Mouse (Mus musculus): ENCODE data around the gene Mmd. TPM values are rescaled to one million over a fixed set of nuclear protein-coding genes. Genes with fewer than 3 reads are reported as not detected.
A peak's percentile ranks its signal among the peaks of the same experiment; 100 is the strongest.

The Mmd gene
- polyA plus RNA-seq (2015; fragmentation: Nextera tagmentation; extraction: Ambion mirVana): 40.5 and 46.2 TPM in 2 replicates

DNA sequence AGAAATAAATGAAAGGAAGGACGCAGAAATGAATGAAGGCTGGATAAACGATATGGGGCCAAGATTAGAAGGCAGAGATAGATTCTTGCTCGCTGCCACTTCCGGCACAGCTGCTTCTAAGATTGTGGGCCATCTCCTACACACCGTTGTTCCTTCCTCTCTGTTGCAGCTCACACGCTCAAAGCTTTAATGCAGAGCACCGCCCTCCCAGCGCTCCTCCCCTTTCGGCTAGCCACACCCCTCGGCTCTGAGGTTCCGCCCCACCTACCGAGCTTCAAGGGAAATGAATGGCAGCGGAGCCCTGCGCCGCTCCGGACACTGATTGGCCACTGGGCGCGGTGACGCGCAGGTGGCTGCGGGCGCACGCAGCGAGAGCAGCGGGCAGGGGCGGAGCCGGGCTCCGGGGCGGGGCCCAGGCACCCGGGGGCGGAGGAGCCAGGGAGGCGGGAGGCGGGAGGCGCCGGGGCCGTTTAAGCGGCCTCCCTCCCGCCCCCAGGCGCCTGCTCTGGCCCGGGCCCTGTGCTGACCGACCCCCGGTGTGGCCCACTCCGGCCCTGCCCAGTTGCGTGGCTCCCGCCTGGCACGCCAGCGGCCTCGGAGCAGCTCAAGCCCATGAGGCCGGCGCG, at the start of gene Mmd:
Gene Mmd, plus strand, starts transcription at position 432 of the 626 bp plus-strand sequence.
- Histone ChIP-seq H3K27me3 (ENCODE audit: control insufficient read depth, insufficient read depth, low read depth, low read length) (no peaks in the 10 kb centered on the region), H3K9ac (ENCODE audit: low read length) (peak within 1 kb of the TSS; percentile 89), H3K4me1 (replicated peaks; ENCODE audit: control insufficient read depth, insufficient read depth, low read length) (peaks cover 30% of the 10 kb centered on the region), H3K4me3 (ENCODE audit: low read length) (peak within 1 kb of the TSS; percentile 76), H3K9me3 (ENCODE audit: control insufficient read depth, low read length) (no peaks in the 10 kb centered on the region), H3K27ac (ENCODE audit: low read length) (peak within 1 kb of the TSS; percentile 80), H3K4me2 (ENCODE audit: low read depth, low read length) (peak within 1 kb of the TSS; percentile 87), H3K36me3 (ENCODE audit: control insufficient read depth, insufficient read depth, low read length) (no peaks in the 10 kb centered on the region)
- ATAC-seq (ENCODE audit: low read depth): peak; percentile 99
- 0% methylated on average over 48 of the region's 51 CpGs for WGBS

DNA sequence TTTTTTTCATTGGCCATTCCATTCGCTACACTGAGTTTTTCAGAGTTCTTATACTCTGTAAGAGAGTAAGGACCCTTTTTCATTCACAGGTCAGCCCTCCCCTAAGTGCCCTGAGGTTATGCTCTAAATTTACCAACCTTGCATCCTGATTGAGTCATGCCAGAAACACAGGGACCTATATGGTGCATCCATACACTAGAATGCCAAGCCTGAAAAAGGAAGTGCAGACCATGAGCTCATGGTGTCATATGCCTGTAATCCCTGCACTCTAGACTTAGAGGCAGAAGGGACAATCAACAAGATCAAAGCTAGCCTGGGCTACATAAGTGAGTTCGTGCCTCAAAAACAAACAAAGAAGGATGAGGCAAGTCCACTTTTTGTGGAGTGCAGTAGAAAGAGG, 48.4 kb upstream of the Mmd start:
- H3K4me3 ChIP-seq (ENCODE audit: low read length): no peak overlapping the region
- ATAC-seq (ENCODE audit: low read depth): no peak
- H3K4me1 ChIP-seq (replicated peaks; ENCODE audit: control insufficient read depth, insufficient read depth, low read length): peaks cover 10% of the 10 kb centered on the region
- no peak overlapping the region for H3K27ac ChIP-seq (ENCODE audit: low read length)
- H3K4me2 ChIP-seq (ENCODE audit: low read depth, low read length): no peak overlapping the region
- no peak overlapping the region for H3K9ac ChIP-seq (ENCODE audit: low read length)
- H3K36me3 ChIP-seq (ENCODE audit: control insufficient read depth, insufficient read depth, low read length): no peaks in the 10 kb centered on the region
- no peaks in the 10 kb centered on the region for H3K27me3 ChIP-seq (ENCODE audit: control insufficient read depth, insufficient read depth, low read depth, low read length)
- H3K9me3 ChIP-seq (ENCODE audit: control insufficient read depth, low read length): no peaks in the 10 kb centered on the region
- WGBS: 89% methylated on average over 2 of the region's 2 CpGs

DNA sequence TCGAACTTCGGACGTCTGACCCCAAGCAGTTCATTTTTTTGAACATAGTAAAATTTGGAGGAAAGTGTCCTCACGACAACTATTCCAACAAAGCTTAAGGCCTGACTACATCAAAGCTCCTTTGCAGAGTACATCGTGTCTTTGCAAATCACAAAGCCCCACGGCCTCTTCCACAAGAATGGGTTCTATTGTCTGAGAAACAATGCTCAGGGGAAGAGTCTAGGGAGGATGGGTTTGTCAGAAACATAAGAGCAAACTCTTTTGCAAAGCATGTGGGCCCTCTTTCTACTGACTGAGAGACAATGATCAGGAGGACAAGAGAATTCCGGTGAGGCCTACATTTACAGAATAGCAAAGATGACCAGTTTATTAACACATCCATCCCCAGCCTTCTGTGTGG, 35.0 kb upstream of the Mmd start:
- 74% methylated on average over 7 of the region's 7 CpGs for WGBS

DNA sequence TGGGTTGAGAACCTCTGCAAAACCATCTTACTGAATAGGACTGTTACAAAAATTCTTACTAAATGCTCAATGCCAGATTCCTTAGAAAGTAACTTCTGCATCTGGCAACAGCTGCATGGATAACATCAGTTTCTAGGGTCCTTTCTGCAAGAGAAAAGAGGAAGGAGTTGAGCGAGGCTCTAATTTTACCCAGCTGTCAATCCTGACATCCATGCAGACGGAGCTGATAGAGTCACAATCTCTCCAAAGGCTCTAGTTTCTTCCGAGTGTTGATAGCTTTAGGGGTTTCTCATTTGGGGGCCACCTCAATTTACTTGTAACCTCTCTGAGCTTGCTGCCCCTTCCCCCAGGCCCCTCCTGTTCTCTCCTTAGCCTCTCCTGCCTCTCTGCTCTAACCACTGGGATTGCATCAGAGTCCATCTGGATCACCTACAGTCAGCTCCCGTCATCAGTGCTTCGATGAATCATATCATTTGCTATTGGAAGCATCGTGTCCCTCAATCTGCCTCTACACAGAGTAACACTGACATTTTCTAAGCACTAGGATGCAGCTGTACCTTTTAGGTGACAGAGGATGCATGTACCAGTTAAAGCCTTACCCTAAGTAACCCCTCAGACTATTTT, 29.1 kb upstream of the Mmd start:
- no peak for ATAC-seq (ENCODE audit: low read depth)
- Histone ChIP-seq H3K4me2 (ENCODE audit: low read depth, low read length) (no peak overlapping the region), H3K4me3 (ENCODE audit: low read length) (no peak overlapping the region), H3K4me1 (replicated peaks; ENCODE audit: control insufficient read depth, insufficient read depth, low read length) (no peaks in the 10 kb centered on the region; the same call in 1 of the 2 replicates), H3K9me3 (ENCODE audit: control insufficient read depth, low read length) (no peaks in the 10 kb centered on the region), H3K27ac (ENCODE audit: low read length) (no peak overlapping the region), H3K36me3 (ENCODE audit: control insufficient read depth, insufficient read depth, low read length) (no peaks in the 10 kb centered on the region), H3K27me3 (ENCODE audit: control insufficient read depth, insufficient read depth, low read depth, low read length) (no peaks in the 10 kb centered on the region), H3K9ac (ENCODE audit: low read length) (no peak overlapping the region)
- 60% methylated on average over 6 of the region's 6 CpGs for WGBS

More for the DNA sequence above, 35.0 kb upstream of the Mmd start:
- Histone ChIP-seq H3K27me3 (ENCODE audit: control insufficient read depth, insufficient read depth, low read depth, low read length) (no peaks in the 10 kb centered on the region), H3K36me3 (ENCODE audit: control insufficient read depth, insufficient read depth, low read length) (no peaks in the 10 kb centered on the region), H3K27ac (ENCODE audit: low read length) (no peak overlapping the region), H3K4me3 (ENCODE audit: low read length) (no peak overlapping the region), H3K4me1 (replicated peaks; ENCODE audit: control insufficient read depth, insufficient read depth, low read length) (no peaks in the 10 kb centered on the region), H3K9ac (ENCODE audit: low read length) (no peak overlapping the region), H3K9me3 (ENCODE audit: control insufficient read depth, low read length) (no peaks in the 10 kb centered on the region), H3K4me2 (ENCODE audit: low read depth, low read length) (no peak overlapping the region)
- ATAC-seq (ENCODE audit: low read depth): no peak

DNA sequence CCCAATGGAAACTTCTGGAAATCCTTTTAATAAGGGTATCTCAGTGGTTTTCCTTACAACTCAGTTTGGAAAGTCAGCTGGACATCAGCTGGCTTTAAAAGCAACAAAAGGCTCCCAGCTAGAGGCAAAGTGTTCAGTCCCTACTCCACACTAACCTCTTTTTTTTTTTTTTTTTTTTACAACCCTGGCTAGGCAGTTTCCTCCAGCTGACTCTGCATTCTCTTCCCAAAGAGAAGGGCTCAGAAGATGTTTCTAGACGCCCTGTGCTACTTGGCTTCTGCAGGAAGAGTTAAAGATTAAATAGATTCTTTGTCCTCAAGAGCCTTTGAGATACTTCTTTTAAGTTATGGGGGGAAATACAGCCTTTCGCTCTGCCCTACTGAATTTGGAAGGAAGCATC, 28.5 kb upstream of the Mmd start:
- ATAC-seq (ENCODE audit: low read depth): no peak
- WGBS: 24% methylated on average over 2 of the region's 2 CpGs
- no peaks in the 10 kb centered on the region for H3K27me3 ChIP-seq (ENCODE audit: control insufficient read depth, insufficient read depth, low read depth, low read length)

DNA sequence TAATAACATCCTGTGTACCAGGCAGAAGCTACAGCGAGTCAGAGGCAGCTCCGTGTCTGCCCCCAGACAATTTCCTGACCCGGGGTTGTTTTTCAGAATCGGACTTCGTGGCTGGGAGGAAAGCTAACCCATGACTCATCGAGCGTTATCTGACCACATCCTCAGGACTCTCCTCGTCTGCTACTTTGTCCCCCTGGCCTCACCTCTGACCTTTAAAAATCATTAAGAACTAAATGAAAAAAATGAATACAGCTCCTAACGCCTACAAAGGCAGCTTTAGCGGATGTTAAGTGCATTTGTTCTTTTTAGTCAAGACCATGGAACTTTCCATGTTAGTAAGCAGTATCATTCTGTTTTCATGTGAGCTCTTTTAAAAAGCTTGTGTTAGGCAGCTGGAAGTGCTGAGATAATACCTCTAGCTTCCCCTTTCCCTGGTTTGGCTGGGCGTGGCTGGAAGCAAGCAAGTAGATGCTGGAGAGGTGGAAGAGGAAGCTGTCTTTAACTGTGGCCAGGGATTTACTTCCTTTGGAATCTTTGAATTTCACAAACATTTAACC, 24.3 kb upstream of the Mmd start:
- no peaks in the 10 kb centered on the region for H3K27me3 ChIP-seq (ENCODE audit: control insufficient read depth, insufficient read depth, low read depth, low read length)
- H3K4me2 ChIP-seq (ENCODE audit: low read depth, low read length): no peak overlapping the region
- peaks cover 3% of the 10 kb centered on the region for H3K4me1 ChIP-seq (replicated peaks; ENCODE audit: control insufficient read depth, insufficient read depth, low read length)
- ATAC-seq (ENCODE audit: low read depth): peak; percentile 49; the same call in 1 of the 2 replicates
- no peak overlapping the region for H3K9ac ChIP-seq (ENCODE audit: low read length)
- H3K36me3 ChIP-seq (ENCODE audit: control insufficient read depth, insufficient read depth, low read length): no peaks in the 10 kb centered on the region
- H3K9me3 ChIP-seq (ENCODE audit: control insufficient read depth, low read length): no peaks in the 10 kb centered on the region
- H3K4me3 ChIP-seq (ENCODE audit: low read length): no peak overlapping the region
- peak overlapping the region; percentile 55 for H3K27ac ChIP-seq (ENCODE audit: low read length)
- 36% methylated on average over 11 of the region's 11 CpGs for WGBS

More for the DNA sequence above, 28.5 kb upstream of the Mmd start:
- no peaks in the 10 kb centered on the region for H3K36me3 ChIP-seq (ENCODE audit: control insufficient read depth, insufficient read depth, low read length)
- no peaks in the 10 kb centered on the region for H3K9me3 ChIP-seq (ENCODE audit: control insufficient read depth, low read length)
- no peak overlapping the region for H3K4me2 ChIP-seq (ENCODE audit: low read depth, low read length)
- H3K9ac ChIP-seq (ENCODE audit: low read length): no peak overlapping the region
- no peak overlapping the region for H3K4me3 ChIP-seq (ENCODE audit: low read length)
- H3K27ac ChIP-seq (ENCODE audit: low read length): no peak overlapping the region
- H3K4me1 ChIP-seq (replicated peaks; ENCODE audit: control insufficient read depth, insufficient read depth, low read length): no peaks in the 10 kb centered on the region; the same call in 1 of the 2 replicates

DNA sequence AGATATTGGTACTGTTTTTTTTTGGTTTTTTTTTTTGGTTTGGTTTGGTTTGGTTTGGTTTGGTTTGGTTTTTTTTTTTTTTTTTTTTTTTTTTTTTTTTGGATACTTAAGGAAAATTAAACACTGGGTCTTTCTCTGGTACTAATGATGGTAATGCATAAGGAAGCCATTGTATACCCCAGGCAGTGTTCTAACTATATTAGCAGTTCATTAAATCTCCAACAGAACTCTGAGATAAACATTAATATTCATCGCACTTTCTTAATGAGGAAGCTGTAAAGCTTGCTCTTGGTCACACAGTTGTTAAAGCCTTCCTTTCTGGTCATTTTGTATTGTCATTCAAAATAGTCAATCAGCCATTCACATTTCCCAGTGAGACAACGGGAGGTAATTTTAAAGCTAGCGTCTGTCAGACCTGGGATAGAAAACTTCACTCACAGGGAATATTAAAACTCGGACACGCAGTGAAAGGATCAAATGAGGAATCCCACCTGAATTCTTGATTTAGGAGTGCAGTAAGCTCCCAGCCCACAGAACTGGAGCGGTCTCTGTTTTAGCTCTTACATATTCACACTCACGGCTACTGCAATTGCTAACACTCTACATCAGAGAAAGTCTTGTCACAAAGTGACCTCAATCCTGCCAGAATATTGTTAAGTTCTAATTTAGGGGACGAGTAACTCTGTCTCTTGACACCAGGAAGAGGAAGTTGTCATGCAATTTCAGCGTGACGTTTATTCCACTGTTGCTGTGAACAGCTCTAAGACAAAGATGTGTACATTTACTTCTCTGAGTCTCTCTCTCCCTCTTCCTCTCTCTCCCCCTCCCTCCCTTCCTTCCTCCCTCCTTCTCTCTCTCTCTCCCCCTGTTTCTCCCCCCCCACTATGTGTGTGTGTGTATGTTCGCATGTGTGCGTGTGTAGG, 22.0 kb upstream of the Mmd start:
- H3K27ac ChIP-seq (ENCODE audit: low read length): no peak overlapping the region

DNA sequence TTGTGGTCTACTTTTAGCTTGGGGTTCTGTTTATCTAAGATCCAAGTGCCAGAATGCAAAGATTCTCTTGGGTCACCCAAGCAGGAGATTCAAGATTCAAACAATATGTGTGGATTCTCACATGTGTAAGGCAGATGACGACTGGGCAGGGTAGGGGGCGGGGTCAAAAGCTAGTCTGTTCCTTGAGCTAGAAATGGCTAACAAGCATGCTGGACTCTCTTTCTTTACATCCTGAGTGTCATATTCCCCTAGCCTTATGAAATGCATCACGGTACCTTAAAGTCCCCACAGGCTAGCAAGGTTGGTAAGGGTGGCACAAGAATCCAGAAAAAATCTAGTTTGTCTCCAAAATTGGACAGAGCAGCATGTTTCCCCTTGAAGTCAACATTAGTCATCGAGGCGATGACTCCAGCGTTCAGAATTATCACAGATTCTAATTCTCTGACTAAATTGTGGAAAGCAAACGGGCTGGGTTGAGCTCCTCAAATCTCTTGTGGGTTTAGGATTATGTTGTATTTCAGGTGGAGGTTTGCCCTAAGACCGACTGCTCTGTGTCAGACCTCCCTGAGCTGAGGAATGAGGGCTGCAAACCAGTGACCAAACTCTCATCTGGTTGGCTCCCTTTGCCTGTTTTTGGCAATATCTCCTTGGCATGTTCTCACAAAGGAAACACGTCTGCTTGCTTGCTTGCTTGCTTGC, 20.9 kb upstream of the Mmd start:
- Histone ChIP-seq H3K9ac (ENCODE audit: low read length) (no peak overlapping the region), H3K27ac (ENCODE audit: low read length) (no peak overlapping the region), H3K4me1 (replicated peaks; ENCODE audit: control insufficient read depth, insufficient read depth, low read length) (peaks cover 19% of the 10 kb centered on the region), H3K4me2 (ENCODE audit: low read depth, low read length) (no peak overlapping the region), H3K9me3 (ENCODE audit: control insufficient read depth, low read length) (no peaks in the 10 kb centered on the region), H3K27me3 (ENCODE audit: control insufficient read depth, insufficient read depth, low read depth, low read length) (no peaks in the 10 kb centered on the region), H3K36me3 (ENCODE audit: control insufficient read depth, insufficient read depth, low read length) (no peaks in the 10 kb centered on the region), H3K4me3 (ENCODE audit: low read length) (no peak overlapping the region)
- 84% methylated on average over 9 of the region's 9 CpGs for WGBS
- no peak for ATAC-seq (ENCODE audit: low read depth)

More for the DNA sequence above, 22.0 kb upstream of the Mmd start:
- Histone ChIP-seq H3K4me3 (ENCODE audit: low read length) (no peak overlapping the region), H3K36me3 (ENCODE audit: control insufficient read depth, insufficient read depth, low read length) (no peaks in the 10 kb centered on the region), H3K4me2 (ENCODE audit: low read depth, low read length) (no peak overlapping the region), H3K27me3 (ENCODE audit: control insufficient read depth, insufficient read depth, low read depth, low read length) (no peaks in the 10 kb centered on the region), H3K9me3 (ENCODE audit: control insufficient read depth, low read length) (no peaks in the 10 kb centered on the region), H3K9ac (ENCODE audit: low read length) (no peak overlapping the region), H3K4me1 (replicated peaks; ENCODE audit: control insufficient read depth, insufficient read depth, low read length) (peaks cover 19% of the 10 kb centered on the region)
- no peak for ATAC-seq (ENCODE audit: low read depth)
- WGBS: 64% methylated on average over 12 of the region's 12 CpGs
